Mouse (Mus musculus) kidney, adult 2 months (tissue): ENCODE results near the gene Stard7.

ENCODE experiments used
- CTCF ChIP-seq: fragments of 200-500 bp; conservative IDR thresholded peaks from 2 replicates; pipeline ENCODE4 v1.5.1; 2011; ENCODE audit warnings: low read depth, mild to moderate bottlenecking, control low read depth, low read length, moderate library complexity, mixed read lengths; ENCODE audit not compliant: insufficient read depth, insufficient read length
- POLR2A ChIP-seq: fragments of 200-500 bp; IDR thresholded peaks from one replicate; pipeline ENCODE4 v1.6.1; 2011; ENCODE audit warnings: low read depth, low read length, control low read depth

DNA sequence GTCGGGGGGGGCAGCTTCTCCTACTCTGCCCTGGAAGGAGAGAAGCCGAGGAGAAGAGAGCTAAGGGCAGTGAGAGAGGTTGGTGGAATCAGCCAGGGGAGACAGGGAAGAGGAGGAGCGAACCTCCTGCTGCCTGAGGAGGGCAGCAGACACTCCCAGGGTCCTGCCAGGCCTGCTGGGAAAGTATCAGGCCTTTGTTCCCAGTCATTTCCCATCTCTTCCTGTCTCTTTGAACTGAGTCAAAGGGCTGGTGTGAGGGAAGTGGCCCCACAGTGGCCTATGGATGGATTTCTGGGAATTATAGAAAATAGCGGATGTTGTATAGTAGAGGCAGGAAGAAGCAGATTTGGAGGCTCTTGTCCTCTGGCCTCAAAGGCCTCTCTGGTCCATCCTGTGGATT, 43.9 kb downstream of the Stard7 start:
- TF ChIP-seq POLR2A (no peak), CTCF (peak; percentile 22; the same call in 1 of the 2 replicates)
